In the genomic region with DNA sequence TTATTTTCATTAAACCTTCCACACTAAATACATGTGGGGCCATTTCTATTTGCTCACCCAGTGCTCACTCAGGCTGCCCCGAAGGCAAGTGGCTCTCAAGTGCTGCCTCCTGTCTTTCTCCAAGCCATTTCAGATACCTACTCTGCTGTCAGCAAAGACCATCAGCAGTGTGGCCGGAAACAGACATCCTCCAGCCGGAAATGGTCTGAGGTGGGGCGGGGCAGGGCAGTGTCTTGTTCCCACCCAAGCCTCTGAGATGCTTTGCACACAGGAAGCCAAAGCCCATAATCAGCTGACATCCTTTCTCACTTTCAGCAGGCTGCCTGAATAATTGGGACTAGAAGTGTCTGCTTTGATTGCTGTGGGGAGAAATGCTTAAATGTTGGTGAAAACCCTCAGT, we compare ENCODE assay signal across 9 mouse cellular contexts.
DNase-seq lines count a peak whose midpoint lies in the region; ATAC-seq lines count a peak whose summit lies in the region.
"Had no signal": no experiment of that assay in that cellular context is flagged by ENCODE, and none has a peak within 500 bp of the region (broad histone marks: within the 10 kb centered on the region; RNA-seq: fewer than 3 reads in every experiment).

No protein-coding gene starts in this region.

- intact Hi-C loops in heart, postnatal 25 days (cut with DNase I): no loop called here

- peak; percentile 86 for ATAC-seq in activated CD4-positive, CD25-positive, alpha-beta regulatory T cell, adult 4 months
- ATAC-seq in megakaryocyte, adult 5-6 weeks (ENCODE audit: poor library complexity, severe bottlenecking): peak; percentile 93
- ATAC-seq: intestine, postnatal 0 days had no signal

- peak; percentile 4 to 6 for DNase-seq in heart, adult 9 months (ENCODE audit: low spot score in 2 of 2)
- no peak for DNase-seq in heart, postnatal 25 days (ENCODE audit: low spot score)
- peak; percentile 14 for DNase-seq in kidney, postnatal 14 days
- no peak for DNase-seq in layer of hippocampus, postnatal 10 days (ENCODE audit: low spot score in 2 of 2)
- DNase-seq in gastrocnemius, adult 8-10 months (ENCODE audit: low spot score in 2 of 2): no peak
- DNase-seq in testis, postnatal 10 days (ENCODE audit: low spot score): no peak

Comparison
In these comparisons a context has a peak if more than half of its experiments do, and no peak if none do; other contexts are left out.
1. DNase-seq: peak in heart, adult 9 months (2 of 2) and kidney, postnatal 14 days (single experiment); none in heart, postnatal 25 days (single experiment), layer of hippocampus, postnatal 10 days (0 of 2), gastrocnemius, adult 8-10 months (0 of 2) and testis, postnatal 10 days (single experiment).